Mouse (Mus musculus): ENCODE data around the gene Ppp1r12b. TPM values are rescaled to one million over a fixed set of nuclear protein-coding genes. Genes with fewer than 3 reads are reported as not detected.
A peak's percentile ranks its signal among the peaks of the same experiment; 100 is the strongest.
"Not testable (repeated sequence)": the region's sequence is repeated elsewhere in the genome, so short reads cannot be mapped to it uniquely, and the experiment has no call there.

Gene Ppp1r12b
- polyA plus RNA-seq, 1 experiment from 2014 or later = 35.9 TPM

GRCm38 (mm10) chr1:134851211-134851610 is 104.5 kb downstream of the Ppp1r12b start:
- Histone ChIP-seq H3K4me3 (ENCODE audit: control insufficient read depth in 1 of 2, insufficient read depth in 1 of 2, low read depth in 1 of 2, low read length in 2 of 2) (no peak overlapping the region), H3K4me1 (ENCODE audit: control insufficient read depth in 2 of 2, insufficient read depth in 2 of 2, low read length in 2 of 2) (peaks cover 9 to 18% of the 10 kb centered on the region in 2 experiments), H3K27ac (replicated peaks in 1 of 2; ENCODE audit: control insufficient read depth in 1 of 2, insufficient read depth in 1 of 2, low read depth in 2 of 2, low read length in 2 of 2) (no peak overlapping the region), H3K4me2 (ENCODE audit: low read length) (no peak overlapping the region), H3K9ac (ENCODE audit: low read length) (no peak overlapping the region), H3K9me3 (ENCODE audit: control insufficient read depth, low read length) (no peaks in the 10 kb centered on the region), H3K27me3 (ENCODE audit: control insufficient read depth, insufficient read depth, low read length) (no peaks in the 10 kb centered on the region), H3K36me3 (ENCODE audit: control insufficient read depth, insufficient read depth, low read length) (peaks cover 34% of the 10 kb centered on the region)
- 91% methylated on average over 5 of the region's 5 CpGs for WGBS
- no peak for ATAC-seq (ENCODE audit: insufficient number of reproducible peaks, insufficient read depth, low FRiP score, low read depth)

DNA sequence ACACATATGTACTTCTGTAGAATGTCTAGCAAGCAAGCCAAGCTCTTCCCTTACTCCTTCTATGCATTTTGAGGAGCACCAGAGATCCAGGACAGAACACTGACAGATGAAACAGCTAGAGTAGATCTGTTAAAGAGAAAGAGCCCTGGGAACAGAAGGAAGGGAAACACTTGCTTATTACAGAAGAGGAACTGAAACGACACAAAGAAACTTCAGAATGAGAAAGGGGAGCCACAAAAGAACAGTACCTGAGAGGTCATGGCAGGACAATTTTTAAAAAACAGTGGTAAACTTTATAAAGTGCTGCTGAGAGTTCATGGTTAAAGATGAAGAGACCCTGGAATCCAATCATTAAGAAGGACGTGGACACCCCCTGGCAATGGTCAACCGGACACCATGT is 105.4 kb downstream of the Ppp1r12b start:
- WGBS = 99% methylated on average over 3 of the region's 3 CpGs
- H3K4me1 ChIP-seq (ENCODE audit: control insufficient read depth in 2 of 2, insufficient read depth in 2 of 2, low read length in 2 of 2) = peaks cover 10 to 21% of the 10 kb centered on the region in 2 experiments
- no peak overlapping the region for H3K4me3 ChIP-seq (ENCODE audit: control insufficient read depth in 1 of 2, insufficient read depth in 1 of 2, low read depth in 1 of 2, low read length in 2 of 2)
- H3K27me3 ChIP-seq (ENCODE audit: control insufficient read depth, insufficient read depth, low read length) = no peaks in the 10 kb centered on the region
- no peak overlapping the region for H3K27ac ChIP-seq (replicated peaks in 1 of 2; ENCODE audit: control insufficient read depth in 1 of 2, insufficient read depth in 1 of 2, low read depth in 2 of 2, low read length in 2 of 2)
- no peak for ATAC-seq (ENCODE audit: insufficient number of reproducible peaks, insufficient read depth, low FRiP score, low read depth)
- H3K4me2 ChIP-seq (ENCODE audit: low read length) = no peak overlapping the region
- no peaks in the 10 kb centered on the region for H3K9me3 ChIP-seq (ENCODE audit: control insufficient read depth, low read length)
- peaks cover 34% of the 10 kb centered on the region for H3K36me3 ChIP-seq (ENCODE audit: control insufficient read depth, insufficient read depth, low read length)
- no peak overlapping the region for H3K9ac ChIP-seq (ENCODE audit: low read length)

DNA sequence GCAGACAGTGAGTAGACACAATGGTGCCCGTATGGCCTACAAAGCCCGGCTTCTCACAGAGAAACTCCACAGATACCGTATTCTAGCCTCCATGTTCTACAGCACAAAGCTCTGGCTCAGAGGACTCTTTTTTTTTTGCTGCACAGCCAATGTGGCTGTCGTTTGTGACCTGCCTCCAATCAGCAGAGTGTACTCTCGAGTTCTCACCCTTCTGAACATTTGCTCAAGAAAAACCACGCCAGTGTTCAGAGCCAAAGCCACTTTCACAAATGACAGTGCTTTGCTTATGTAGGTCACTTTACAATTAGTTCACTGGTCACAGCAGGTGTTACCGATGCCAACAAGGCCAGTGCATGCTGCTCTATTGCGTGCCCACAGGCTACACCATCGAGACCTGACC is 107.9 kb downstream of the Ppp1r12b start:
- Histone ChIP-seq H3K4me3 (ENCODE audit: control insufficient read depth in 1 of 2, insufficient read depth in 1 of 2, low read depth in 1 of 2, low read length in 2 of 2) (no peak overlapping the region), H3K4me1 (ENCODE audit: control insufficient read depth in 2 of 2, insufficient read depth in 2 of 2, low read length in 2 of 2) (peaks cover 10 to 26% of the 10 kb centered on the region in 2 experiments), H3K27ac (replicated peaks in 1 of 2; ENCODE audit: control insufficient read depth in 1 of 2, insufficient read depth in 1 of 2, low read depth in 2 of 2, low read length in 2 of 2) (peak overlapping the region in 1 of 2 experiments; percentile 63; a peak in 2 of 4 replicates), H3K36me3 (ENCODE audit: control insufficient read depth, insufficient read depth, low read length) (peaks cover 28% of the 10 kb centered on the region), H3K9me3 (ENCODE audit: control insufficient read depth, low read length) (no peaks in the 10 kb centered on the region), H3K27me3 (ENCODE audit: control insufficient read depth, insufficient read depth, low read length) (no peaks in the 10 kb centered on the region), H3K9ac (ENCODE audit: low read length) (no peak overlapping the region), H3K4me2 (ENCODE audit: low read length) (no peak overlapping the region)
- ATAC-seq (ENCODE audit: insufficient number of reproducible peaks, insufficient read depth, low FRiP score, low read depth) = no peak
- 83% methylated on average over 9 of the region's 9 CpGs for WGBS

GRCm38 (mm10) chr1:134846295-134846988 is 109.3 kb downstream of the Ppp1r12b start:
- Histone ChIP-seq H3K9me3 (ENCODE audit: control insufficient read depth, low read length) (no peaks in the 10 kb centered on the region), H3K36me3 (ENCODE audit: control insufficient read depth, insufficient read depth, low read length) (peaks cover 31% of the 10 kb centered on the region), H3K27ac (replicated peaks in 1 of 2; ENCODE audit: control insufficient read depth in 1 of 2, insufficient read depth in 1 of 2, low read depth in 2 of 2, low read length in 2 of 2) (peak overlapping the region; percentile 61 to 63), H3K4me2 (ENCODE audit: low read length) (no peak overlapping the region), H3K27me3 (ENCODE audit: control insufficient read depth, insufficient read depth, low read length) (no peaks in the 10 kb centered on the region), H3K9ac (ENCODE audit: low read length) (0 out of 2 replicates have a peak overlapping the region, but pooled peaks have one; percentile 0), H3K4me3 (ENCODE audit: control insufficient read depth in 1 of 2, insufficient read depth in 1 of 2, low read depth in 1 of 2, low read length in 2 of 2) (no peak overlapping the region), H3K4me1 (ENCODE audit: control insufficient read depth in 2 of 2, insufficient read depth in 2 of 2, low read length in 2 of 2) (peaks cover 12 to 32% of the 10 kb centered on the region in 2 experiments)
- 50% methylated on average over 10 of the region's 10 CpGs for WGBS
- ATAC-seq (ENCODE audit: insufficient number of reproducible peaks, insufficient read depth, low FRiP score, low read depth) = 0 out of 2 replicates have a peak, but pooled peaks have one; percentile 55

DNA sequence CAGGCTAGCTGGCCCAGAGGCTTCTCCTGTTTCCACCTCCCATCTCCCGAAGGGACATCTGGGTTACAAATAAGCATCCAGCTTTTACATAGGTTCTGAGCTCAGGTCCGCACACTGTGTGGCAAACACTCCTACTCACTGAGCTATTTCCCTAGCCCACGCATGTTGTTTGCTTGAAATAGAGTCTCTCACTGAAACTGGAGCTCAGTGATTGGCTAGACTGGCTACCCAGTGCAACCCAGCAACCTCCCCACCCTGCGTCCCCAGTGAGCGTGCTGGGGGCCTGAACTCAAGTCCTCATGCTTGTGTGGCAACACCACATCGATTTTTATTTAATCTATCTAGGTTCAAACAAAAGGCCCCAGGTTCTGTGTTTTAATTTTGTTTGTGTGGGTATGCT is 112.4 kb downstream of the Ppp1r12b start:
- H3K27ac ChIP-seq (replicated peaks in 1 of 2; ENCODE audit: control insufficient read depth in 1 of 2, insufficient read depth in 1 of 2, low read depth in 2 of 2, low read length in 2 of 2) = peak overlapping the region in 1 of 2 experiments; percentile 49; a peak in 1 of 4 replicates
- H3K9ac ChIP-seq (ENCODE audit: low read length) = no peak overlapping the region; the same call in 1 of the 2 replicates
- no peaks in the 10 kb centered on the region for H3K27me3 ChIP-seq (ENCODE audit: control insufficient read depth, insufficient read depth, low read length)
- H3K9me3 ChIP-seq (ENCODE audit: control insufficient read depth, low read length) = no peaks in the 10 kb centered on the region
- H3K4me2 ChIP-seq (ENCODE audit: low read length) = no peak overlapping the region
- no peak for ATAC-seq (ENCODE audit: insufficient number of reproducible peaks, insufficient read depth, low FRiP score, low read depth)
- no peak overlapping the region for H3K4me3 ChIP-seq (ENCODE audit: control insufficient read depth in 1 of 2, insufficient read depth in 1 of 2, low read depth in 1 of 2, low read length in 2 of 2)
- H3K36me3 ChIP-seq (ENCODE audit: control insufficient read depth, insufficient read depth, low read length) = peaks cover 38% of the 10 kb centered on the region
- WGBS = 76% methylated on average over 6 of the region's 6 CpGs
- peaks cover 12 to 32% of the 10 kb centered on the region in 2 experiments for H3K4me1 ChIP-seq (ENCODE audit: control insufficient read depth in 2 of 2, insufficient read depth in 2 of 2, low read length in 2 of 2)

GRCm38 (mm10) chr1:134836909-134837480 is 118.7 kb downstream of the Ppp1r12b start:
- Histone ChIP-seq H3K9me3 (ENCODE audit: control insufficient read depth, low read length) (no peaks in the 10 kb centered on the region), H3K4me1 (ENCODE audit: control insufficient read depth in 2 of 2, insufficient read depth in 2 of 2, low read length in 2 of 2) (0 out of 4 replicates have a peak, but pooled peaks cover 0 to 2% of the 10 kb centered on the region in 2 experiments), H3K4me3 (ENCODE audit: control insufficient read depth in 1 of 2, insufficient read depth in 1 of 2, low read depth in 1 of 2, low read length in 2 of 2) (no peak overlapping the region), H3K36me3 (ENCODE audit: control insufficient read depth, insufficient read depth, low read length) (peaks cover 94% of the 10 kb centered on the region), H3K4me2 (ENCODE audit: low read length) (no peak overlapping the region), H3K9ac (ENCODE audit: low read length) (no peak overlapping the region), H3K27ac (replicated peaks in 1 of 2; ENCODE audit: control insufficient read depth in 1 of 2, insufficient read depth in 1 of 2, low read depth in 2 of 2, low read length in 2 of 2) (no peak overlapping the region), H3K27me3 (ENCODE audit: control insufficient read depth, insufficient read depth, low read length) (no peaks in the 10 kb centered on the region)
- ATAC-seq (ENCODE audit: insufficient number of reproducible peaks, insufficient read depth, low FRiP score, low read depth) = no peak
- WGBS = 82% methylated on average over 10 of the region's 10 CpGs

DNA sequence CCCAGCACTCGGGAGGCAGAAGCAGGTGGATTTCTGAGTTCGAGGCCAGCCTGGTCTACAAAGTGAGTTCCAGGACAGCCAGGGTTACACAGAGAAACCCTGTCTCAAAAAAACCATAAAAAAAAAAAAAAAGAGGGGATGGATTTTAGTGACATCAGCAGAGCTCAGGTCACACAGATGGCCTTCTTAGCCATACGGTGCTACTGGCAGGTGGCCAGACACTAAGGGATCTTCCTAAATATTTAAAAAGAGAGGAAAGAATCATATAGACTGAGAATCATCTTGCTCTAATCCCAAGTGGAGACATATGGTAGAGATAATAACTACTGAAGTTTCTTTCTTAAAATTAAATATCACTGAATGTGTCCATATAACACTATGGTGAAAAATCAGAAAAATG is 124.9 kb downstream of the Ppp1r12b start:
- H3K4me3 ChIP-seq (ENCODE audit: control insufficient read depth in 1 of 2, insufficient read depth in 1 of 2, low read depth in 1 of 2, low read length in 2 of 2); H3K4me1 ChIP-seq (ENCODE audit: control insufficient read depth in 2 of 2, insufficient read depth in 2 of 2, low read length in 2 of 2); ATAC-seq (ENCODE audit: insufficient number of reproducible peaks, insufficient read depth, low FRiP score, low read depth); H3K4me2 ChIP-seq (ENCODE audit: low read length); H3K9me3 ChIP-seq (ENCODE audit: control insufficient read depth, low read length); H3K27ac ChIP-seq (replicated peaks in 1 of 2; ENCODE audit: control insufficient read depth in 1 of 2, insufficient read depth in 1 of 2, low read depth in 2 of 2, low read length in 2 of 2); H3K27me3 ChIP-seq (ENCODE audit: control insufficient read depth, insufficient read depth, low read length); H3K9ac ChIP-seq (ENCODE audit: low read length): not testable (repeated sequence)
- 86% methylated on average over 3 of the region's 3 CpGs for WGBS
- peaks cover 61% of the 10 kb centered on the region for H3K36me3 ChIP-seq (ENCODE audit: control insufficient read depth, insufficient read depth, low read length)
